Mouse (Mus musculus) embryonic fibroblast, embryonic 13.5 days (primary cell): ENCODE data around the gene Enox2. TPM values are rescaled to one million over a fixed set of nuclear protein-coding genes. Genes with fewer than 3 reads are reported as not detected.

Experiments used
- H3K27ac ChIP-seq: 2 replicates; pipeline ENCODE4 v1.5.1; 2012; ENCODE audit warnings: low read length, control low read depth, inconsistent platforms; ENCODE audit not compliant: insufficient read depth
- H3K4me1 ChIP-seq: 2 replicates; pipeline ENCODE4 v1.6.1; 2011; ENCODE audit warnings: low read length; ENCODE audit not compliant: control insufficient read depth, insufficient read depth
- H3K4me3 ChIP-seq: 2 replicates; pipeline ENCODE4 v1.5.1; 2011; ENCODE audit warnings: mild to moderate bottlenecking, control low read depth, low read length; ENCODE audit not compliant: insufficient read depth
- CTCF ChIP-seq: IDR thresholded peaks from 2 replicates; pipeline ENCODE4 v1.5.1; 2011; ENCODE audit warnings: mild to moderate bottlenecking, control low read depth, low read length, moderate library complexity, borderline replicate concordance; ENCODE audit not compliant: insufficient read depth
- POLR2A ChIP-seq: IDR thresholded peaks from 2 replicates; pipeline ENCODE4 v1.6.1; 2011; ENCODE audit warnings: low read depth, mild to moderate bottlenecking, control low read depth, low read length, moderate library complexity
- polyA plus RNA-seq: library from polyadenylated mRNA; stranded (reverse); fragments of >200 nt; gene quantifications from 2 replicates; pipeline ENCODE4 v1.2.4, GENCODE M21; 2011; ENCODE audit warnings: low read depth; ENCODE audit not compliant: missing spikeins, insufficient read length

The Enox2 gene
- polyA plus RNA-seq, 1 experiment, result 6.4 TPM

- Histone ChIP-seq H3K4me3 (no peak overlapping the region), H3K4me1 (no peaks in the 10 kb centered on the region), H3K27ac (no peak overlapping the region)
- no peak for TF ChIP-seq CTCF
- TF ChIP-seq POLR2A, result no peak
Observed at GRCm38 (mm10) chrX:49009746-49010145, 278.3 kb downstream of the Enox2 start.

- Histone ChIP-seq H3K4me1 (no peaks in the 10 kb centered on the region), H3K4me3 (no peak overlapping the region), H3K27ac (no peak overlapping the region)
- TF ChIP-seq CTCF, result no peak
- no peak for TF ChIP-seq POLR2A
Observed at GRCm38 (mm10) chrX:49005655-49006054, 282.4 kb downstream of the Enox2 start.

- TF ChIP-seq CTCF (no peak), POLR2A (no peak)
Observed at GRCm38 (mm10) chrX:49002892-49003291, 285.2 kb downstream of the Enox2 start.

GRCm38 (mm10) chrX:48985653-48986052 is 302.4 kb downstream of the Enox2 start:
- TF ChIP-seq CTCF (no peak), POLR2A (no peak)

More at GRCm38 (mm10) chrX:49002892-49003291, 285.2 kb downstream of the Enox2 start:
- H3K4me3 ChIP-seq, result no peak overlapping the region
- no peak overlapping the region for H3K27ac ChIP-seq
- no peaks in the 10 kb centered on the region for H3K4me1 ChIP-seq

GRCm38 (mm10) chrX:48984451-48984850 is 303.6 kb downstream of the Enox2 start:
- Histone ChIP-seq H3K27ac (no peak overlapping the region), H3K4me1 (no peaks in the 10 kb centered on the region), H3K4me3 (no peak overlapping the region)
- no peak for TF ChIP-seq CTCF
- TF ChIP-seq POLR2A, result no peak

More at GRCm38 (mm10) chrX:48985653-48986052, 302.4 kb downstream of the Enox2 start:
- Histone ChIP-seq H3K4me3 (no peak overlapping the region), H3K4me1 (no peaks in the 10 kb centered on the region), H3K27ac (no peak overlapping the region)

Other genes with a start within 250 kb of the Enox2 start
- 0.19 and 0.65 TPM in 2 replicates for gene Arhgap36, start 175.7 kb upstream of the Enox2 start, polyA plus RNA-seq